Mouse (Mus musculus): ENCODE results near the gene Fbln1. TPM values are rescaled to one million over a fixed set of nuclear protein-coding genes. Genes with fewer than 3 reads are reported as not detected.
A peak's percentile ranks its signal among the peaks of the same experiment; 100 is the strongest.
"Not testable (repeated sequence)": the region's sequence is repeated elsewhere in the genome, so short reads cannot be mapped to it uniquely, and the experiment has no call there.

The Fbln1 gene
- polyA plus RNA-seq, 1 experiment from 2014 or later, result 50.9 TPM

- Histone ChIP-seq H3K36me3 (ENCODE audit: control insufficient read depth, insufficient read depth) (no peaks in the 10 kb centered on the region), H3K27ac (ENCODE audit: low read length) (no peak overlapping the region), H3K4me3 (replicated peaks; ENCODE audit: low read length) (no peak overlapping the region), H3K4me1 (replicated peaks; ENCODE audit: control insufficient read depth, insufficient read depth, low read length) (no peaks in the 10 kb centered on the region), H3K9ac (replicated peaks; ENCODE audit: low read depth, low read length) (no peak overlapping the region), H3K9me3 (ENCODE audit: control insufficient read depth, low read length) (no peaks in the 10 kb centered on the region), H3K4me2 (ENCODE audit: low read length) (no peak overlapping the region), H3K27me3 (replicated peaks; ENCODE audit: control insufficient read depth, insufficient read depth, low read length) (no peaks in the 10 kb centered on the region)
- 89% methylated on average over 6 of the region's 6 CpGs for WGBS
- no peak for ATAC-seq
These were observed 124.3 kb downstream of the Fbln1 start for GRCm38 (mm10) chr15:85330024-85330423.

- not testable (repeated sequence) for H3K9ac ChIP-seq (replicated peaks; ENCODE audit: low read depth, low read length); ATAC-seq; H3K27me3 ChIP-seq (replicated peaks; ENCODE audit: control insufficient read depth, insufficient read depth, low read length); H3K4me3 ChIP-seq (replicated peaks; ENCODE audit: low read length); H3K27ac ChIP-seq (ENCODE audit: low read length); H3K9me3 ChIP-seq (ENCODE audit: control insufficient read depth, low read length); H3K4me2 ChIP-seq (ENCODE audit: low read length); H3K36me3 ChIP-seq (ENCODE audit: control insufficient read depth, insufficient read depth)
- 83% methylated on average over 6 of the region's 6 CpGs for WGBS
- H3K4me1 ChIP-seq (replicated peaks; ENCODE audit: control insufficient read depth, insufficient read depth, low read length), result peaks cover 18% of the 10 kb centered on the region
These were observed 127.8 kb downstream of the Fbln1 start for GRCm38 (mm10) chr15:85333511-85333910.

- Histone ChIP-seq H3K4me1 (replicated peaks; ENCODE audit: control insufficient read depth, insufficient read depth, low read length) (peaks cover 25% of the 10 kb centered on the region), H3K9me3 (ENCODE audit: control insufficient read depth, low read length) (no peaks in the 10 kb centered on the region), H3K36me3 (ENCODE audit: control insufficient read depth, insufficient read depth) (no peaks in the 10 kb centered on the region), H3K4me2 (ENCODE audit: low read length) (no peak overlapping the region), H3K27ac (ENCODE audit: low read length) (no peak overlapping the region), H3K4me3 (replicated peaks; ENCODE audit: low read length) (no peak overlapping the region), H3K9ac (replicated peaks; ENCODE audit: low read depth, low read length) (no peak overlapping the region), H3K27me3 (replicated peaks; ENCODE audit: control insufficient read depth, insufficient read depth, low read length) (no peaks in the 10 kb centered on the region)
- no peak for ATAC-seq
- WGBS, result 77% methylated on average over 3 of the region's 3 CpGs
These were observed 128.5 kb downstream of the Fbln1 start for GRCm38 (mm10) chr15:85334234-85334633.

DNA sequence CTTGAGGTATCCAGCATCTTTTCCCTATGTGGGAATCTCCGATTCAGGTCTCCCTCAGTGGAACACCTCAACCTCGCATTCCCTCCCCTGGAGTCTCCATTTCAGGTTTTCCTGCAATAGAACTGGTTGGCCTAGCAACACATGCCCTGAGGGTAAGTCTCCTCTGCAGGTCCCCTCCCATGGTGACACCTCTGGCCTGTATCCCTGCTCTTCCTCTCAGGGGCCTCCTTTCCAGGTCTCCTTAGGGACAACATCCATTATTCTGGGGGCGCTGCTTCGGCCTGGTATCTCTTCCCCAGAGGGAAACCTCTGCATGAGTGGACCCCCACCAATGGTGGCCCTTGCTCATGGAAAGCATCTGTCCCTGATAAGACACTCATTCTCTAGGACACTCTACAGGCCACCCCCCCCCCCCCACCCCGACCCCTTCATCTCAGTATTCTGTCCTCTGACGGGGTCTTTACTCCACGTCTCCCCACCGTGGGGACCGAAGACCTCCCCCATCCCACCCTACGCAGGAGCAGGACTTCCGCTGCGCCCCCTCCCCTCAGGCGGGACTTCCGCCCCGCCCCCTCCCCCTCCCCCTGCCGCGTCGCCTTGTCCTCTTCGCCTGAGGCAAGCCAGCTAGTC lies 130.0 kb downstream of the Fbln1 start, which contains the start of gene Atxn10:
TSS of gene Atxn10 (plus strand) at position 575 of the 630 bp plus-strand sequence.
- Histone ChIP-seq H3K36me3 (ENCODE audit: control insufficient read depth, insufficient read depth) (no peaks in the 10 kb centered on the region), H3K9me3 (ENCODE audit: control insufficient read depth, low read length) (no peaks in the 10 kb centered on the region), H3K27ac (ENCODE audit: low read length) (peak within 1 kb of the TSS; percentile 99), H3K9ac (replicated peaks; ENCODE audit: low read depth, low read length) (peak within 1 kb of the TSS; percentile 94), H3K4me1 (replicated peaks; ENCODE audit: control insufficient read depth, insufficient read depth, low read length) (peaks cover 25% of the 10 kb centered on the region), H3K4me3 (replicated peaks; ENCODE audit: low read length) (peak within 1 kb of the TSS; percentile 99), H3K4me2 (ENCODE audit: low read length) (peak within 1 kb of the TSS; percentile 88), H3K27me3 (replicated peaks; ENCODE audit: control insufficient read depth, insufficient read depth, low read length) (no peaks in the 10 kb centered on the region)
- WGBS, result 11% methylated on average over 13 of the region's 19 CpGs
- ATAC-seq, result no peak; the same call in none of the 2 replicates

Other genes with a start within 250 kb of the Fbln1 start
- gene 5031439G07Rik, start 217.4 kb upstream of the Fbln1 start, polyA plus RNA-seq (2015; fragmentation: Nextera tagmentation; extraction: Ambion mirVana), result 24.2 and 24.8 TPM in 2 replicates
- gene Upk3a, start 188.8 kb upstream of the Fbln1 start, polyA plus RNA-seq (2015; fragmentation: Nextera tagmentation; extraction: Ambion mirVana), result 0.83 and 1.1 TPM in 2 replicates
- 35.3 and 38.9 TPM in 2 replicates for gene Fam118a, start 177.0 kb upstream of the Fbln1 start, polyA plus RNA-seq (2015; fragmentation: Nextera tagmentation; extraction: Ambion mirVana)
- 0.32 and 0.54 TPM in 2 replicates for gene Smc1b, start 74.0 kb upstream of the Fbln1 start, polyA plus RNA-seq (2015; fragmentation: Nextera tagmentation; extraction: Ambion mirVana)
- 0.29 TPM in 1 of 2 replicates, not detected in the other for gene Ribc2, start 73.9 kb upstream of the Fbln1 start, polyA plus RNA-seq (2015; fragmentation: Nextera tagmentation; extraction: Ambion mirVana)
- 531 and 554 TPM in 2 replicates for gene Atxn10, start 130.3 kb downstream of the Fbln1 start, polyA plus RNA-seq (2015; fragmentation: Nextera tagmentation; extraction: Ambion mirVana)

Data from forebrain, embryonic 16.5 days (tissue).